Mouse (Mus musculus): Measurements from ENCODE around the gene Cartpt.

DNA sequence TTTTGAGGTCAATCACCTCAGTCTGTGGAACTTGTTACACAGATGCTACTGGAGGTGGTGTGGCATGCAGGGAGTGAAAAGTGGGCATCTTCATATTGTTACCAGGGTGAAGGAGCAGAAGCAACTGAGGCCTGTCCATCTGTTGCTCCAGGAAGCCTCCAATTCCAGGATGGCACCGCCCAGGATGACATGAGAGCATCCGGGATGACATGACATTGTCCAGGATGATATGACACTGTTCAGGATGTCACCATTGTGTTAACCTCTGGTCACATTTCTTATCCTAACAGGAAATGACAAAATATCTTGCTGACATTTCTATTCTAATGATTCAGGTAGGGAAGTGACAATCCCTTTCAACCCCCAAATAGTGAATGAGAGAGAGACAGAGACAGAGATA, 47.8 kb downstream of the Cartpt start:
- TF ChIP-seq CTCF (IDR thresholded peaks at IDR 0.05; ENCODE audit: low read depth, low read length) (no peak), GATA1 (IDR thresholded peaks at IDR 0.05; ENCODE audit: borderline replicate concordance, low read length) (no peak), POLR2AphosphoS5 (IDR thresholded peaks at IDR 0.05; ENCODE audit: insufficient replicate concordance, low read depth, low read length) (no peak), TAL1 (conservative IDR thresholded peaks at IDR 0.05; ENCODE audit: low read depth, low read length) (no peak)
